Mouse (Mus musculus): ENCODE results near the gene Txnip.

DNA sequence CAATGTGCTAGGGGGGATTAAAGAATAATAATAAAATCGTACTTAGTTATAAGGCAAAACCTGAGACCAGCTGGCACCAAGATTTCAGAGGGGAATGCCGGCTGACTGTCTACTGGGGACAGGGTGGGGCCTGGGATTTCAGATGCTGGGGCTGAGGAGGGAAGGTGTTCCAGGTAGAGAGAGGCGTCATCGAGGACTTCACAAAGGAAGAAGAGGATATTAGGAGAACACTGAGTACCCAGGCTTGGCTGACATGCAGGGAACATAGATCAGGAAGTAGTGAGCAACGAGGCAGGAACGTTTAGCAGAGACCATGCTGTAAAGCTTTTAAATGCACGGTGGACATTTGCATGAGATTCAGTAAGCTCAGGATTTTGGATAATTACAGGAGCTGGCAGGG lies 5.9 kb upstream of the Txnip start:
- TF ChIP-seq CTCF (IDR thresholded peaks at IDR 0.05) (no peak), EP300 (IDR thresholded peaks at IDR 0.05) (peak; percentile 98)
